Mouse (Mus musculus): ENCODE results near the gene Peak1.

The Peak1 gene

DNA sequence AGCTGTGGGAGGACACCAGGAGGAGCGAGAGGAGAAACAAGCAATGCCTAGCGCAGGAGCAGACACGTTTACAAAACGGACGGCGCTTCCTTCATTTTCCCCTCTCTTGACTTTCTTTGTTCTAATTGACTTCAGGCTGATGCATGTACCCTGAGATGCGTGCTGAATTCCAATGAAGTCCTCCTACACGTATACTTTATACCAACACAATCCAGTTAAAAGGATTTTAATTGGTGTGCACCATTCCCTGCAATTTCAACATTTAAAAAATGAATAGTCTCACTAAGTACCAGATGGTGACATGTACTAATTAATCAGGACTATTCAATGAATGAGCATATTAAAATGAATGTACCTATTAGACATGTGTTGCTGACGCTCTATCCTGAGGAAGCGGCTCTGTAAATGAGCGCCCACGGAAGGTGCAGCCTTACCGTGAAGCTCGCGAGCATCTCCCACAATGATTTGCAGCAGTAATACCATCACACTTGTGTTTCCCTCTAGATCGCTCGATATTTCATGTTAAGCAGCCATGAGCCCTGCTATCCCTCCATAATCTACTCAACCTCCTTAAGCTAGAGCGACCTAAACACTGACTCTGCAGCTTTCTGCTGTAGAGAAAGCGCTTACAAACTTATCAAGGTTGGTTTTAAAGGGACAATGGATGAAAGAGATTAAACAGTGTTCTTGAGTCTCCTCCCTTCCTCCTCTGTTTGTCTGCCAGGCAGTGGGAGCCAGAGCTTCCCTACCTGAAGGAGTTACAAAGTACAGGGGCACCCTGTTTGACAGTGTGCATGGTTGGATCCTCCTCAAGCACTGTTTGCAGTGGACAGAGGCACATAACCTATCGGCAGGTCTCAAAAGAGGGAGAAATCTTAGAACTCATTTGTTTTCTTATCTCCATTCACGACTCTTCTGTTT, 146.3 kb downstream of the Peak1 start:
- H3K27me3 ChIP-seq (ENCODE audit: insufficient read depth, low read length), result no peaks in the 10 kb centered on the region
- H3K36me3 ChIP-seq (ENCODE audit: insufficient read depth, low read length), result no peaks in the 10 kb centered on the region
- TF ChIP-seq POU5F1 (IDR thresholded peaks at IDR 0.05; ENCODE audit: borderline replicate concordance, low read length) (no peak), NANOG (IDR thresholded peaks at IDR 0.05; ENCODE audit: borderline replicate concordance, low read length) (no peak), CTCF (conservative IDR thresholded peaks at IDR 0.05; ENCODE audit: low read length) (no peak)
- no peak overlapping the region for H3K4me3 ChIP-seq (replicated peaks; ENCODE audit: low read length)
- no peaks in the 10 kb centered on the region for H3K9me3 ChIP-seq (ENCODE audit: low read length)
- no peaks in the 10 kb centered on the region for H3K4me1 ChIP-seq (replicated peaks; ENCODE audit: low read depth, low read length)

DNA sequence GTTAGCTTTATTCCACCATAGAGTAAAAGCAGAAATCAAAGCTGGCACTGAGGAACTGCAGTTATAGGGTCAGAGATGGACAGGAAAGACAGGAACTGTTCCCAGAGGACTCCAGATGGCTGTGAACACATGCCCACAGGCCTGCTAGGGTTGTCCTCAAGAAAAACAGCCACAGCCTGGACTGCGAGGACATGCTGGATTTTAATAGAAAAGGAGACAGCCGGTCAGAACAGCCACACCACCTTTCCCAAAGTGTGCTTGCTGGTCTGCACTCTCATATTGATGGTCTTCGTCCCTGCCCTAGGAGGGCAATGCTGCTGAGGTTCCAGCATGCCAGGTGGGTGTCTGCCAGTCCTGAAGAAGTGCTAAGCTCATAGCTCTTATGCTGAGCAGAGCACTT, 148.8 kb downstream of the Peak1 start:
- TF ChIP-seq POU5F1 (IDR thresholded peaks at IDR 0.05; ENCODE audit: borderline replicate concordance, low read length), result no peak
- TF ChIP-seq CTCF (conservative IDR thresholded peaks at IDR 0.05; ENCODE audit: low read length), result no peak
- TF ChIP-seq NANOG (IDR thresholded peaks at IDR 0.05; ENCODE audit: borderline replicate concordance, low read length), result no peak
- Histone ChIP-seq H3K36me3 (ENCODE audit: insufficient read depth, low read length) (no peaks in the 10 kb centered on the region), H3K27me3 (ENCODE audit: insufficient read depth, low read length) (no peaks in the 10 kb centered on the region), H3K4me3 (replicated peaks; ENCODE audit: low read length) (no peak overlapping the region), H3K9me3 (ENCODE audit: low read length) (no peaks in the 10 kb centered on the region), H3K4me1 (replicated peaks; ENCODE audit: low read depth, low read length) (no peaks in the 10 kb centered on the region)

DNA sequence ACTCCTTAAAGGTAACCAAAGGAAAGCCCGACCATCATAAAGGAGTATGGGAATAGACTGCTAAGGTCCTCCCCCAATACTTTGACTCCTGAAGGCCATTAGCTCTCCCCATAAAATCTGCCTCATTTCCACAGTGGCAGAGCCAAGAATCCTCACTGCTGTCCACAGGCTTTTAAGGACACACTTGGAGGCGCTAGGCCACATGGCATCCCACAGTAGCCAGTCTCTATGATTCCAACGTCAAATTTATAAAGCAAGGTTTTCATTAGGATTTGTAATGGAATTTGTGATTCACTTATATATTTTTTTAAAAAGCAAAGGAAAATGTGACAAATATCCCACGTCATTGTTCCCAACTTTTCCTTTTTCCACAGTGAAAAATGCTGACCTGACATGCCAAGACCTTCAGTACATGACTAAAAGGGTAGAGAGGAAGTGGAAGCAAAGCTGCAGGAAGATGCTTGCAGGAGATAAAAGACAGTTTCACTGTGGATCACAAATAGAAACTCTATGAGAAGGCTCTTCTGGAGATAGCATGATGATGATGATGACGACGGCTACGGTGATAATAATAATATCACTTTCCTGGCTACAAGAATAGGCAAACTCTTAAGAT, 151.6 kb downstream of the Peak1 start:
- H3K27me3 ChIP-seq (ENCODE audit: insufficient read depth, low read length), result no peaks in the 10 kb centered on the region
- H3K4me3 ChIP-seq (replicated peaks; ENCODE audit: low read length), result no peak overlapping the region
- no peaks in the 10 kb centered on the region for H3K9me3 ChIP-seq (ENCODE audit: low read length)
- TF ChIP-seq CTCF (conservative IDR thresholded peaks at IDR 0.05; ENCODE audit: low read length), result no peak
- no peak for TF ChIP-seq NANOG (IDR thresholded peaks at IDR 0.05; ENCODE audit: borderline replicate concordance, low read length)
- TF ChIP-seq POU5F1 (IDR thresholded peaks at IDR 0.05; ENCODE audit: borderline replicate concordance, low read length), result no peak
- no peaks in the 10 kb centered on the region for H3K4me1 ChIP-seq (replicated peaks; ENCODE audit: low read depth, low read length)
- H3K36me3 ChIP-seq (ENCODE audit: insufficient read depth, low read length), result no peaks in the 10 kb centered on the region

DNA sequence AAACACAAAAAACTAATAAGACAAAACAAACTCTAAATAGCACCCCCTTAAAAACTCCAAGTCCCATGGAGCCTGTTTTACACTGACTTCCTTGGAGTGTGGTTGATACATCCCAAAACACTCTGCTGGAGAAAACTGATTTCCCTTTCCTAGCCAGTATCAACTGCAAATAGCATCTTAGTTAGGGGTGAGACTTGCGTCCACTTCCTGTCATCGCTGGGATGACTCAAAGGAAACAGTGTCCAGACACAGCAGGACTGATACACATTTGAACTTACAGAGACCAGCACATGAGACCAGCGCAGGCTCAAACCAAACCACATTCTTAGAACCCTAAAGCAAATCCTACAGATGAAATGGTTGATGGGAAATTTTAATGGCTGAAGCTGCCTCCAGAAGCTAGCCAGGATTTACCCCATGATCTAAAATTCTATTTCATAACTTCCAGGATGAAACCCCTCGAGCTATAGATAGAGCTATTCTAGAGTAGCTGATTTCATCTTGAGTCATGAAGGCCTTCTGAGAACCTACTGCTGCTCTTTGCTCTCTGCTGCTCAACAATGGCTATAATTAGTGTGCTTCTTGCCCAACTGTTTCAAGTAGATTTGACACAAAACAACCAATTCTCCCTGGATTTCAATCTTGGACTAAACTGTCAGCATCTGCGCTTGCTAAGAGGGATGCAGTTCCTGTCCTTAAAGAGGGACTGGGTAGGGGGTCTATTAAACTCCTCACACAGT, 152.2 kb downstream of the Peak1 start:
- no peaks in the 10 kb centered on the region for H3K9me3 ChIP-seq (ENCODE audit: low read length)
- no peaks in the 10 kb centered on the region; the same call in 1 of the 2 replicates for H3K36me3 ChIP-seq (ENCODE audit: insufficient read depth, low read length)
- no peaks in the 10 kb centered on the region for H3K27me3 ChIP-seq (ENCODE audit: insufficient read depth, low read length)
- H3K4me3 ChIP-seq (replicated peaks; ENCODE audit: low read length), result no peak overlapping the region
- no peaks in the 10 kb centered on the region for H3K4me1 ChIP-seq (replicated peaks; ENCODE audit: low read depth, low read length)
- TF ChIP-seq POU5F1 (IDR thresholded peaks at IDR 0.05; ENCODE audit: borderline replicate concordance, low read length) (no peak), CTCF (conservative IDR thresholded peaks at IDR 0.05; ENCODE audit: low read length) (no peak), NANOG (IDR thresholded peaks at IDR 0.05; ENCODE audit: borderline replicate concordance, low read length) (no peak)

DNA sequence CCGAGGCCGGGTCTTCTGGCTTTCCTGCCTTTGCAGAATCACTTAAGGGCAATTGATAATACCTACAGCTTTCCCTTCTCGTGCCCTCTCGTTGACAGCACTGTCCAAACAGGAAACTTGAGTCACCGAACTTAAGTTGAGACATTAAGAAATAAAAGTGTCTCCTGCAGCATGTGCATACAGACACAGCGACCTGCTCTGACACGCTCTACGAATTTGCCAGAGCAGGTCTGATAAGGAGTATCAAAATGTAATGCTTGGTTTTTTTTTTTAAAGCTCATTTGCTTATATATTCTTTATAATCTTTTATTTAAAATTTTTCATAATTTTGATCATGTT, 152.9 kb downstream of the Peak1 start:
- Histone ChIP-seq H3K27me3 (ENCODE audit: insufficient read depth, low read length) (no peaks in the 10 kb centered on the region), H3K4me3 (replicated peaks; ENCODE audit: low read length) (no peak overlapping the region), H3K9me3 (ENCODE audit: low read length) (no peaks in the 10 kb centered on the region), H3K36me3 (ENCODE audit: insufficient read depth, low read length) (peaks cover 3% of the 10 kb centered on the region), H3K4me1 (replicated peaks; ENCODE audit: low read depth, low read length) (no peaks in the 10 kb centered on the region)
- TF ChIP-seq CTCF (conservative IDR thresholded peaks at IDR 0.05; ENCODE audit: low read length), result no peak
- no peak for TF ChIP-seq NANOG (IDR thresholded peaks at IDR 0.05; ENCODE audit: borderline replicate concordance, low read length)
- TF ChIP-seq POU5F1 (IDR thresholded peaks at IDR 0.05; ENCODE audit: borderline replicate concordance, low read length), result no peak

DNA sequence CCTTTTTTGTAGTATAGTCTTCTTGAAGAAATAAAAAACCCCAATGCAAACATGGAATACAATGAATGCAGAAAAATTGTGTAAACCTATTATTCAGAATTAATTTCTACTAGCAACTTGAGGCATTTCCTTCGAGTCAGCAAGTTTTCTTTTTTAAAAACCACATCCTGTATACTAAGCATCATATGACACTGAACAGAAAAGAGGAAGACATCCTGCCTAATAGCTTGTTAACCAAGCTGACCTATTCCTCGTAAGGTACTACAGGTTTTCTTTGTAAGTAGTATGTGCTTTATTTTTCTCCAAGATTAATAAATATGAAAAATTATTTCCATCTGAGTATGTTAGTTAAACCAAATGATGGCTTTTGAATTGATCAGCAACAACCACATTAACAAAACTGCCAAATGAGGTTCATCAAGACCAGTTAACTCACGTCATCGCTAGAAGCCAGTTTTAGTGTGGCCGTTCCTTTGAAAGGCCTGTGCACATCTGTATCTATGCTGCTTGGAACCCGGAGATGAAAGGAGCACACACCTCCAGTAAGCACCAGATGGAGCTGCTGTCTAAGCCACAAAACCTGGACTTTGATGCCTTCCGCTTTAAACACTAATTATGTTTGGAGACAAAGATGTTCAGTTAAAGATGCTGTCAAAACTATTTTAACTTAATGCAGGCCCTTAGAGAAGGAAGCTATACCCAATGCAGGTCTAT, 153.4 kb downstream of the Peak1 start:
- H3K4me1 ChIP-seq (replicated peaks; ENCODE audit: low read depth, low read length), result no peaks in the 10 kb centered on the region
- H3K36me3 ChIP-seq (ENCODE audit: insufficient read depth, low read length), result peaks cover 8% of the 10 kb centered on the region
- TF ChIP-seq POU5F1 (IDR thresholded peaks at IDR 0.05; ENCODE audit: borderline replicate concordance, low read length) (no peak), CTCF (conservative IDR thresholded peaks at IDR 0.05; ENCODE audit: low read length) (no peak; the same call in 1 of the 2 replicates)
- H3K4me3 ChIP-seq (replicated peaks; ENCODE audit: low read length), result no peak overlapping the region
- no peaks in the 10 kb centered on the region for H3K27me3 ChIP-seq (ENCODE audit: insufficient read depth, low read length)
- no peaks in the 10 kb centered on the region for H3K9me3 ChIP-seq (ENCODE audit: low read length)

DNA sequence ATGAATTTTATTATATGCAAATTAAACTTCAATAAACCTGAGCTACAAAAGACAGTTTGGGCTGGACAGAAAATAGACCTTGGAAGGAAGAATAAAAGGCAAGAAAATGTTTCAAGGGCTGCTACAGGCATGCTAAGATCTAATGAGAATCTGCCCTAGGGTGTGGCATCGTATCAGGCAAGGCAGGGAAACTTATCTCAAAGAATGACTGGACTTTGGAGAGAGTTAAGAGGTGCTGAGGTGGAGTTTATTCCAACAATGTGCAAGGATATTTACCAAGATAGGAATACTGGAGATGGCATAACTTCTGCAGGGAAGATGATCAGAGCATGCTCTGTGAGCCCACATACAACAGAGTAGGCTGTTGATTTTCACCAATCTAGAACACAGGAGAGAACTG, 154.8 kb downstream of the Peak1 start:
- Histone ChIP-seq H3K9me3 (ENCODE audit: low read length) (no peaks in the 10 kb centered on the region), H3K4me1 (replicated peaks; ENCODE audit: low read depth, low read length) (peaks cover 4% of the 10 kb centered on the region; the same call in 1 of the 2 replicates), H3K4me3 (replicated peaks; ENCODE audit: low read length) (no peak overlapping the region), H3K36me3 (ENCODE audit: insufficient read depth, low read length) (peaks cover 23% of the 10 kb centered on the region), H3K27me3 (ENCODE audit: insufficient read depth, low read length) (no peaks in the 10 kb centered on the region)
- TF ChIP-seq CTCF (conservative IDR thresholded peaks at IDR 0.05; ENCODE audit: low read length) (no peak), NANOG (IDR thresholded peaks at IDR 0.05; ENCODE audit: borderline replicate concordance, low read length) (no peak), POU5F1 (IDR thresholded peaks at IDR 0.05; ENCODE audit: borderline replicate concordance, low read length) (no peak)

Measured in E14TG2a.4 (cell line).